Mouse (Mus musculus) liver, postnatal 0 days (tissue): ENCODE measurements around the gene Cfap43. TPM values are rescaled to one million over a fixed set of nuclear protein-coding genes. Genes with fewer than 3 reads are reported as not detected.

ENCODE experiments used
- ATAC-seq: fragments of 200-750 bp; cut with Nextera tagmentation; 2 replicates; pipeline ENCODE4 v1.8.0; 2017; ENCODE audit warnings: mild to moderate bottlenecking, moderate library complexity
- DNase-seq: peaks from one replicate; pipeline ENCODE4 v3.0.0-alpha.2; 2016
- H3K27ac ChIP-seq: fragments of 300-500 bp; sonication (generic); 2 replicates; pipeline ENCODE4 v1.5.1; 2014; ENCODE audit warnings: antibody characterized with exemption, moderate library complexity, mild to moderate bottlenecking, low read depth
- H3K27me3 ChIP-seq: fragments of 300-500 bp; sonication (generic); 2 replicates; pipeline ENCODE4 v1.6.1; 2014; ENCODE audit warnings: low read length, control low read depth, mixed read lengths; ENCODE audit not compliant: insufficient read depth
- H3K36me3 ChIP-seq: fragments of 300-500 bp; sonication (generic); replicated peaks from 2 replicates; pipeline ENCODE4 v1.6.1; 2014; ENCODE audit warnings: mild to moderate bottlenecking, control low read depth, low read length, moderate library complexity, mixed read lengths; ENCODE audit not compliant: insufficient read depth
- H3K4me1 ChIP-seq: fragments of 300-500 bp; sonication (generic); 2 replicates; pipeline ENCODE4 v1.6.1; 2014; ENCODE audit warnings: antibody characterized with exemption, mild to moderate bottlenecking, control low read depth; ENCODE audit not compliant: insufficient read depth
- H3K4me2 ChIP-seq: fragments of 300-500 bp; sonication (generic); 2 replicates; pipeline ENCODE4 v1.6.1; 2014; ENCODE audit warnings: low read depth, mild to moderate bottlenecking, low read length, moderate library complexity, mixed read lengths
- H3K4me3 ChIP-seq: fragments of 300-500 bp; sonication (generic); 2 replicates; pipeline ENCODE4 v1.5.1; 2014; ENCODE audit warnings: low read depth, low read length
- H3K9ac ChIP-seq: fragments of 300-500 bp; sonication (generic); replicated peaks from 2 replicates; pipeline ENCODE4 v1.6.1; 2014; ENCODE audit warnings: mild to moderate bottlenecking, moderate library complexity
- H3K9me3 ChIP-seq: fragments of 300-500 bp; sonication (generic); 2 replicates; pipeline ENCODE4 v1.6.1; 2016; ENCODE audit warnings: mild to moderate bottlenecking, control low read depth, low read length, mixed read lengths
- CTCF ChIP-seq: sonication (generic); IDR thresholded peaks from 2 replicates; pipeline ENCODE4 v1.5.1; 2016; ENCODE audit warnings: antibody characterized with exemption, low read depth
- EP300 ChIP-seq: IDR thresholded peaks from 2 replicates; pipeline ENCODE4 v1.6.1; 2016; ENCODE audit warnings: antibody characterized with exemption, low read depth, mild to moderate bottlenecking
- whole genome bisulfite sequencing: fragments of 180-500 bp; shearing (Covaris S2); extraction: QIAGEN DNeasy Blood & Tissue Kit; methylation state at CpG from one replicate; pipeline ENCODE4 v1.1.7; 2014; ENCODE audit not compliant: insufficient replicate concordance; 5-methylcytosine and 5-hydroxymethylcytosine counted together
- polyA plus RNA-seq: library from polyadenylated mRNA; unstranded; fragments of >200 nt; fragmentation: Nextera tagmentation; extraction: Ambion mirVana; gene quantifications from 2 replicates; pipeline ENCODE4 v1.2.1, GENCODE M21; 2015

Gene Cfap43
- polyA plus RNA-seq, 1 experiment from 2014 or later: 0.05 TPM

- Histone ChIP-seq H3K36me3 (0 out of 2 replicates have a peak, but pooled peaks cover under 1% of the 10 kb centered on the region), H3K9me3 (no peaks in the 10 kb centered on the region), H3K9ac (peak overlapping the region; percentile 76), H3K4me2 (peak overlapping the region; percentile 77), H3K4me1 (peaks cover 11% of the 10 kb centered on the region; the same call in 1 of the 2 replicates), H3K4me3 (peak overlapping the region; percentile 66), H3K27me3 (no peaks in the 10 kb centered on the region), H3K27ac (peak overlapping the region; percentile 88)
- 22% methylated on average over 9 of the region's 9 CpGs for WGBS
- ATAC-seq (no peak), DNase-seq (peak; percentile 13)
- no peak for TF ChIP-seq EP300
- no peak for TF ChIP-seq CTCF
These were observed 1.1 kb downstream of the Cfap43 start for GRCm38 (mm10) chr19:47918016-47918415.

DNA sequence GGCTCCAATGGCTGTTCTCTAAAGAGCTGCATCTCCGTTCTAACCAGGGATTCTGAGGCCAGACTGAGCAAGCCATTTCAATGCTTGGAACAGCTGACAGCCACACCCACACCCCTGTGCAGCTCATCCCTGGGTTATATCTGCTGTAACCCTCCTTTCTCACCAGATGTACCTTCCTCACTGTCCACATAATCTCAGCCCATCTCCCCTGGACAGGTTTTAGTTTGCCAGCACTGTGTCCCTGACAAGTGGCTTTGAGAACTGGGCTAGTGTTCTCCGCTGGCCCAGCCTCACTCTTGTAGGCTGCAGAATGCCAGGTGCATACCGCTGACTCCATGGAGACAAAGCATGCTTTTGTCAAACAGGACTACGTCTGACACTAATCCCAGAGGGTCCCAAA lies 1.7 kb downstream of the Cfap43 start:
- peaks cover 11% of the 10 kb centered on the region; the same call in 1 of the 2 replicates for H3K4me1 ChIP-seq
- TF ChIP-seq CTCF (no peak), EP300 (no peak)
- no peaks in the 10 kb centered on the region for H3K27me3 ChIP-seq
- peak overlapping the region; percentile 77 for H3K4me2 ChIP-seq
- H3K36me3 ChIP-seq: 0 out of 2 replicates have a peak, but pooled peaks cover 4% of the 10 kb centered on the region
- H3K27ac ChIP-seq: no peak overlapping the region
- 55% methylated on average over 4 of the region's 4 CpGs for WGBS
- no peaks in the 10 kb centered on the region for H3K9me3 ChIP-seq
- peak overlapping the region; percentile 76; the same call in 1 of the 2 replicates for H3K9ac ChIP-seq
- no peak for DNase-seq
- no peak for ATAC-seq
- H3K4me3 ChIP-seq: peak overlapping the region; percentile 66

GRCm38 (mm10) chr19:47915251-47915650 lies 3.8 kb downstream of the Cfap43 start:
- TF ChIP-seq EP300 (no peak), CTCF (no peak)
- peaks cover 8% of the 10 kb centered on the region; the same call in 1 of the 2 replicates for H3K36me3 ChIP-seq
- H3K9ac ChIP-seq: no peak overlapping the region; the same call in 1 of the 2 replicates
- DNase-seq (peak; percentile 12), ATAC-seq (no peak)
- peaks cover 11% of the 10 kb centered on the region; the same call in 1 of the 2 replicates for H3K4me1 ChIP-seq
- no peaks in the 10 kb centered on the region for H3K9me3 ChIP-seq
- 0 out of 2 replicates have a peak overlapping the region, but pooled peaks have one; percentile 5 for H3K27ac ChIP-seq
- WGBS: 73% methylated on average over 4 of the region's 4 CpGs
- H3K27me3 ChIP-seq: no peaks in the 10 kb centered on the region
- H3K4me3 ChIP-seq: no peak overlapping the region
- H3K4me2 ChIP-seq: peak overlapping the region; percentile 77; the same call in 1 of the 2 replicates

DNA sequence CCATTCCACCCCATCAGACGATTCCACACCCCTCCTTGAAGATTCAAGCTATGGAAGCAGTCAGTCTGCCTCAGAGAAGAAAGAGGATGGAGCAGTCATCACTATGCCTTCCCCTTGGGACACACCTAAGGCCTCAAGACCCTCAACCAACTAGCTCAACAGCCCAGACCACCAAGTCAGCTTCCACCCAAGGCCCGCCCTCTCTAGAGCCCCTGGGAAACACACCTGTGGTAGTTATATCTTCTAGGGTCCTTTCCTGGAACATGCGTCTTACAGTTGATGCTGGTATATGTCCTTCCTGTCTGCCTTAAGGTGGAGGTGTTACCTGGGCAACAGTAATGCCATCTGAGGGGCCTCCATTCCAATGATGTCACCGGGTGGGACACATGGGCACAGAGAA lies 4.9 kb downstream of the Cfap43 start:
- TF ChIP-seq CTCF (no peak), EP300 (no peak)
- Histone ChIP-seq H3K9me3 (no peaks in the 10 kb centered on the region), H3K4me2 (no peak overlapping the region), H3K27ac (no peak overlapping the region), H3K27me3 (no peaks in the 10 kb centered on the region), H3K36me3 (peaks cover 8% of the 10 kb centered on the region; the same call in 1 of the 2 replicates), H3K4me3 (no peak overlapping the region), H3K4me1 (peaks cover 17% of the 10 kb centered on the region), H3K9ac (no peak overlapping the region)
- no peak for ATAC-seq
- WGBS: 80% methylated on average over 4 of the region's 4 CpGs
- no peak for DNase-seq

GRCm38 (mm10) chr19:47913344-47913743 lies 5.7 kb downstream of the Cfap43 start:
- Histone ChIP-seq H3K9me3 (no peaks in the 10 kb centered on the region), H3K27me3 (no peaks in the 10 kb centered on the region), H3K9ac (no peak overlapping the region), H3K36me3 (peaks cover 8% of the 10 kb centered on the region; the same call in 1 of the 2 replicates), H3K27ac (no peak overlapping the region), H3K4me2 (no peak overlapping the region), H3K4me3 (no peak overlapping the region), H3K4me1 (peaks cover 21% of the 10 kb centered on the region)
- 80% methylated on average over 7 of the region's 7 CpGs for WGBS
- ATAC-seq (no peak), DNase-seq (no peak)
- no peak for TF ChIP-seq EP300
- no peak for TF ChIP-seq CTCF

DNA sequence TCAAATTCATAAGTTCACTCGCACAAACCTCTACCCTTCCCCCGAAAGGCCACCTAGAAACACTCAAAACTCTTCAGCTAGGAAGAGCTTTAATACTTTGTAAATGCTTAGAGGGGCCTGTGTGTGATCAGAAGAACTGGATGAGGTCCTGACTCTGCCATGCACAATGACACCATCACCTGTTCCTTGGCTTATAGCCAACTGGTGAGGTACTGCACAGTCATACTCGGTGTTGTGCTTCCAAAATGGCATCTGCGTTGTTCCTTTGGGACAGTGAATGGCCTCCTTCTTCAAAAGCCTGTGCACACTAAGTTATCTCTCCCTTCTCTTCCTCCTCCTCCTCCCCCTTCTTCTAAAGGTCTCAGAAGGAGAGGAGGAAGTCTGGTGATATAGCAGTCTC lies 8.3 kb downstream of the Cfap43 start:
- H3K9ac ChIP-seq: no peak overlapping the region
- no peaks in the 10 kb centered on the region for H3K27me3 ChIP-seq
- peaks cover 12% of the 10 kb centered on the region for H3K4me1 ChIP-seq
- WGBS: 66% methylated on average over 4 of the region's 4 CpGs
- peaks cover 8% of the 10 kb centered on the region; the same call in 1 of the 2 replicates for H3K36me3 ChIP-seq
- peak overlapping the region; percentile 66; the same call in 1 of the 2 replicates for H3K27ac ChIP-seq
- no peaks in the 10 kb centered on the region for H3K9me3 ChIP-seq
- no peak overlapping the region for H3K4me3 ChIP-seq
- peak overlapping the region; percentile 53; the same call in 1 of the 2 replicates for H3K4me2 ChIP-seq
- DNase-seq (no peak), ATAC-seq (no peak)
- TF ChIP-seq EP300 (no peak), CTCF (no peak)
